Mouse (Mus musculus) kidney, postnatal 25 days (tissue): ENCODE data around the gene Tmem81.

Experiments used
- DNase-seq, 2 experiments: peaks; one replicate each; pipeline ENCODE4 v3.0.0; 2021; ENCODE audit warnings: mixed read lengths in 2 of 2

The Tmem81 gene

DNA sequence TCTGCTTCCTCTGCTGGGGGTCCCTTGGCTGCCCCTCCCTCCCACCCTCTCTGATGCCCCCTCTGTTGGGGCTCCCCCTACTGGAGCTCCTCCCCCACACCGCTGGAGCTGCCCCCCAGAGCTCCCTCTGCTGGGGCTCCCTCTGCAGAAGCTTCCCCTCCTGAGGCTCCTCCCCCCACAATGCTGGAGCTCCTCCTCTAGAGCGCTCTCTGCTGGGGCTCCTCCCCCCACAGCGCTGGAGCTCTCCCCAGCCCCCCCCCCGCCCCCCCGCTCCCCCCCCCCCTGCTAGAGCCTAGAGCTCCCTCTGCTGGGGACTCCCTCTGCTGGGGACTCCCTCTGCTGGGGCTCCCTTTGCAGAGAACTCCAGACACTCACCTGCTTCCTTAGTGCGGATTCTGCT lies 14.7 kb downstream of the Tmem81 start:
- peak; percentile 70 to 80 for DNase-seq

DNA sequence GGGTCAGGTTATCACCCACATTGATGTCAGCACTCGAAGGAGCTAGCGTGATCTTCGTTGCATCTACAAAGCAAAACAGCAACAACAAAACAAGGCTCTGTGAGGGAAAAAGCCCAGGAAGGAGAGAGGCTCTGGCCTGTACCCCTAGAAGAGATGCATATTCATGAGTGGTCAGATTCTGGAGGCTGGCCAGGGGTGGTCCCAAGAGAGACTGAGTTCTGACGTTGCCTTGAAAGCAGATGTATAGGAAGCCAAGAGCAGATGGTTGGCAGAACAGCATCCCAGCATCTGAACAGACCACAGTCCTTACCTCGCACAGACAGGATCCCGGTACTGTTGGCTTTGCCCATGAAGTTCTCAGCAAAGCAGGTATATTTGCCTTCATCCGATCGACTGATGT lies 17.0 kb downstream of the Tmem81 start:
- no peak for DNase-seq

DNA sequence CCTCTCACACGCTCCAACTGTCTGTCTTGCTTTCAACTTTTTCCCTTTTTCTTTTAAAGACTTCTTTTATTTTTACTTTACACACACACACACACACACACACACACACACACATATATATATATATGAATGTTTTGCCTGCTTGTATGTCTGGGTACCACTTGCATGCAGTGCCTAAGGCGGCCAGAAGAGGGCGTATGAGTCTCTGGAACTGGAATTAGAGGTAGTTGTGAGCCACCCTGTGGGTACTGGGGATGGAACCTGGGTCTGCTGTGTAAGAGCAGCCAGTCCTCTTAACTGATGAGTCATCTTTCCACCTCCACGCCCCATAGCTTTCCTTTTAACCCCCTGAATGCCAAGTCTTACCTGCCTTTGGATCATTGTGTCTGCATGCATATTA lies 17.9 kb downstream of the Tmem81 start:
- DNase-seq, result peak in 1 of 2 experiments; percentile 41

DNA sequence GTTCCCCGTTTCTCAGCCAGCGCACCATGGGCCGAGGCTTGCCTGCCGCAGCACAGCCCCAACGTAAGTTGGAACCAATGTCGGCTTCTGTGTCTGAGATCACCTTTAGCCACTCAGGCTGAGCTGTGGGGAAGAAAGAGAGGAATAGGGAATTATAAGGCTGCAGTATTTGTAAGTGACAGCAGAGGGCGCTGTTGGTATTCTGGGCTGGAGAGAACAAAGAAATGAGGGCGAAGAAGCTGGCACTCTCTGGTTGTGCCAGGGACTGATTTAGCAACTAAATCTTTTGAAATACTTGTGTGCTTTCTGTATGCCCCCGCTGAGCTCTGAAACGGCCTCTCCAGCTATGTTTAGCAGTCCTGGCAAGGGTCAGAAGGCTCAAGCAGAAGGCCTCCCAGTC lies 19.8 kb downstream of the Tmem81 start:
- DNase-seq, result peak in 1 of 2 experiments; percentile 78

DNA sequence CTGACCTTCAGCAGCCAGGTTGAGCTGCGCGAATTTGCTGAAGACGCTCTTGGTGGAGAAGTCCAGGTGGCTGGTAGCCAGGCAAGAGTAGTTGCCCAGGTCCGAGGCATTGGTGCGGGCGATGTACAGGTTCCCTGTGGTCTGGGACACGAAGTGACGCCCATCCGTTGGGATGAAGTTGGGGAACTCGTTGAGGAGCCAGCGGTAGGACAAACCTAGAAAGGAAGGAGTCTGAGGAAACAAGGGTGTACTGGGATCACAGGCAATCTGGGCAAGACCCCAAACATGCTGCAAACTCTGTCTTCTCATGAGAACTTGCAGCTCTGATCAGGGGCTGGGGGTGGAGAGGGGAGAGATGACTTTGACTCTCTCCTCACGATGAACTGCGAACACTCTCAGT lies 22.0 kb downstream of the Tmem81 start:
- DNase-seq, result no peak

DNA sequence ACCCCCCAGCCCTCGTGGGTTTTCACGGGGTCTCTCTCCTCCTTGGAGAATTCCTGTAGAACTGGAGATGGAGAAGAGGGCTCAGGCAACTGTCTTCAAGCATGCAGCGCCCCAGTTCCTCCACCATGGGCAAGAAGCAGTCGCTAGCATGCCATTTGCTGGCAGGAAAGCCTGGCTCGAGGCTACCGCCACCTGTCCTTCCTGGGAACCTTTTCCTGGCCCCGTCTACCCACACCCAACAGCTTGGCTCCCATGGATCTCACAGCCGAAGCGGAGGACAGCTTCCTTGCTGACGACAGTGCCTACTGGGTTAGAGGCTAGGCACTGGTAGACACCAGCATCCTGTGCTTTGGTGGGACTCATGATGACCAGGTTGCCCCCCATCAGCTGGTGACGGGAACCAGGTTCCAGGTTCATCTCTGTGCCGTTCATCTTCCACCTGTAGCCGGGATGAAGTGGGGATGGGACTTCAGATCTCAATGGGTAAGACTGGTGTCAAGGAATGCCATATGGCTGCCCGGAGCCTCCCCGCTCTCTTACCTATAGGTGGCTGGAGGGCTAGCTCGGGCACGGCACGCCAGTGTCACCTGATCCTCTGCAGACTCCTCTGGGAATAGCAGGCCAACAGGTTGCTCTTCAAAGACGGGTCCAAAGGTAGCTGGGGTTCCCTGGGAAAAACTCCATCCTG lies 22.8 kb downstream of the Tmem81 start:
- no peak for DNase-seq

DNA sequence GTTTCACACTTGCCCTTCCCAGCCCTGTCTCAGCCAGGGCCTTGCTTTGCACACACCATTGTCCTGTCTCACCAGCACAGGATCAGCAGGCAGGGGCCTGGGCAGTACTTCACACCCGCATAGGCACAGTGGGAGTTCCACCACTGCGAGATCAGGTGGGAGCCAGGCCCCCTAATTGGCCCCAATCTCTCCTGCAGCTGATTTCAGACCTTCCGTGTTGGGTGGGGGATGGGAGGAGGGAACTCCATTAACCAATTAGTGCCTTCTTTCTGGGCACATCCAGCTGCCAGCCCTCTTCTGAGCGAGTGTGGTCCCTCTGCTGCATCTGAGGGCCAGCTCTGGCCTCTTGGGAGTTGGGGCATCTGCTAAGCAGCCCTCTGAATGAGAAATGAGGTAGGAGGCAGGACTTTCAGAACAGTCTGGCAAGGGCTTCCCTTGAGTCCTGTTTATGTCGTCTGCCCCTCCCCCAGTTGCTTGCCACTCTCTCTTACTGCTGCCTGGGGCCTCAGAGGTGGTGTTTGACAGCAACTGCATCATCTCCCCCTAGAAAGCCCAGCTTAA lies 24.7 kb downstream of the Tmem81 start:
- no peak for DNase-seq

DNA sequence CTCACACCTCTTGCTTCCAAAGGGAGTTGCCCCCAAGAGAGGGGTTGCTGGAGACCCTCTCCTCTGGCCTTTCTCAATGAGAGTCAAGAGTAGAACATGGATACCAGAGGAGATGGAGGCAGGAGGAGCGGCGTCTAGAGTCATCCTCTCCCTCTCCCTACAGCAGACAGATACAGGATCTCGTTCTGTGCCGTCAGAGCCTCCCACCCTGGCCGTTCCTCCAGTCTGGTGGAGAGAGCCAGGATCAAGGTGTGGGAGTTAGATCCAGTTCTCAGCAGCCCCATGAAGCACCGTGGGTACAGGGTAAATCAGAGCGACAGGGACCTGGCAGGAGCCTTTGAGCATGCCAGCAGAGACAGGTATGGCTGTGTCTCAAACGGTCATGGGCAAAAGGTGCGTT lies 26.5 kb downstream of the Tmem81 start:
- DNase-seq, result no peak

DNA sequence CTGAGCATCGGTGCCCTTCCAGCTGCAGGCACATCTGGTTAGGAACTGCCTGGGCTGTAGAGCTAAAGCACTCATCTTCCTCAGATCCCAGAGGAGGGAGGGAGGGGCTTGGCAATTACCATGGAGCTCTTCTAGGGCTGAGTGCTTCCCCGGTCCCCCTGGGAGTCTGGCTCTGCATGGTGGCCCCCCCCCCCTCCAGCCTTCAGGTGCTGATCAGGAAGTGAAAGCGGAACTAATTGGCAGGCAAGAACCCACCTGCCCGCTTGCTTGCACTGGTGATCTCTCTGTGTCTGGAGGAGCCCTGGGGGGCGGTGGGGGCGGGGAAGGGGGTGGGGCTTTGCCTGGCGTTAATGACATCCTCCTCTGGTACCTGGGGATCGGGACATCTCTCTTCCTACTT lies 27.8 kb downstream of the Tmem81 start:
- no peak for DNase-seq

DNA sequence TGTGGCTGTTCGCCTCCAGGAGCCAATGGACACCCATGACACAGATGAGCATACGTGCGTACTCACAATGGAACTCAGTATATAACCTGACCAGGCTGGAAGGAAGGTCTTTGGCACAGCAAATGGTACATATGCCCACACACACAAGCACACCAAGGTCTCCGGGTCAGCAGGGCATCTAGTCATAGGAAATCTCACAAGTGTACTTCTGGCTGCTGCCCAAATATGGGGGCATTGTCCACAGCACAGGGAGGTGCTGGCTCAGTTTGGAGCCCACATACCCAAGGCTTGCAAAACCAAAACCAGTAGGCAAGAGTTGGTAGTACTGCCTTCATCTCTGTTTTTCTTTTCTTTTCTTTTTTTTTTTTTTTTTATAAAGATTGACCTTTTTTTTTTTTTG lies 29.5 kb downstream of the Tmem81 start:
- DNase-seq, result no peak

DNA sequence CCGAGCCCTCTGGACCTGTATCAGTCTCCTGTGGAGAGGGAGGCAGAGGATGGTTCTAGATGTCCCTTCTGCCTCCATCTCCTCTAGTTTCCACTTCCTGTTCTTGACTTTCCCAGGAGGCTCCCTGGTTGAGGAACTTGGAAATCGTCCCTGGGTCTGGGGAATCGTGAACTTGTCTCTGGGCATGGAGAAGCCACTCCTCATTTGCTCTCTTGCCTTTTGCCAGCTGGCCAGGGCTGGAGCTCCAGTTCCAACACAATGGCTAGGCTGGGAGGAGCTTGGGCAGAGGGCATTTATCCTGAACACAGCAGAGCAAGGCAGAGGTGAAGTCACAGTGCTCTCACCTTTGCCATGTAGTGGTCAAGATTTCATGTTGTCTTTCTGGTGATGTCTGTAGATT lies 30.4 kb downstream of the Tmem81 start:
- DNase-seq, result no peak

DNA sequence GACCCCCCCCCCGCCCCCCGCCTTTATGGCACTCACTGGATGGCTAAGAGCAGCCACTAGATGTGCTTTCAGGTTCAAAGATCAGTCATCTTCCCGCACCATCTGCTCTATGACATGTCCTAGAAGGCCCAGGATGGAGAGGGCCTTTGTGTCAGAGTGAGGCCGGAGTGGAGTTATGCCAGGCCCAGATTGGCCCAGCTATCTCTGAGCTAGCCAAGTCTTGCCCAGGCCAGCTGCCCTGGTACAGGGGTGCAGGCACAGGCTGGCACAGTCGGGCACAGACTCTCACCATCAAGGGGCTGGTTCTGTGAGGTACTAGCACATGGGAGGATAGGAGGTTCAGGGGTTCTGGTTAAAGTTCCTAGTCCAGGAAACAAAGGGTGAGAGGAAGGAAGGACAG lies 31.7 kb downstream of the Tmem81 start:
- no peak for DNase-seq

DNA sequence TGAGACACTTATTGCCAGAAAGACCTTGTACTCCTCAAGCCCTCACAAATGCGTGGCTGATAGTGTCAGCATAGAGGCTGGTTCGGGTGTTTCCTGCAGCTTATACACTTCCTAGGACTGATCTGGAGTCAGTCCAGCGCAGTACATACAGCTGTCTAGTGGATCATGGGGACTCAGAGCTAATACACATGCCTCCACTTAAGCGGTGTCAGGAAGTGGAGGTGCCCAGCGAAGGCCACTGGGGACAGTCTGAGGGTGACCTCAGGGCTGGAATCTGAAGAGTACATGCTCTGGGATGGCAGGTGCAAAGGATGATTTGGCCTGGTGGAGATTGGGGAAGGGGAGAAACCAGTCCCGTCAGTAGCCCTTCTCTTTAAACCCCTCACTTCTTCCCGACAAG lies 34.7 kb downstream of the Tmem81 start:
- DNase-seq, result no peak

DNA sequence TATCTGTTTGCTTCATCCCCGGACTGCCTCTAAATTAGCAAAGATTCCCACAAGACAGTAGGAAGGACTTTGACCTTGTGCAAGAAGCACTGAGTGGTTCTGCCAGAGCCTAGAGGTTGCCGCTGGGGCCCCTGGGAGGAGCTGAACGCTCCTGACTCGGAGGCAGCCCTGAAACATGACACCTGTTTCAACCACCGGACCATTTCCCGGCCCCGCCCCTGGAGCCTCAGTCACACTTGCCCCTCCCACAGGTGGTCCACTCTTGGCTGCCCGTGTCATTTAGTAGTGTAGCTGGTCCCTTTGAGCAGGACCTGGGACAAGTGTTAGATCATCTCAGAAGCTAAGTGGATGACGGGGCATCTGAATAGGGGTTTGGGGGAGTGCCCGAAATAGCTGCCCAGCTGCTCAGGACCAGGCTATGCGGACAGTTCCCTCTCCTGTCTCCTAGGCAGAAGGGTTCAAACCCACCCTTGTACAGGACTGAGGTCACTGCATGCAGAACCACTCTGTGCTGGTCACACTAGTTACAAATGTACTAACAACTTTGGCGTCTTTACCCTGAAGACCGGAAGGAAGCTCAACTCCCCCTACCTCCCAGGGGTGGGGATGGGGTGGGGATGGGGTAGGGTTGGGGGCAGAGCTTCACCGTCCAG lies 35.3 kb downstream of the Tmem81 start:
- peak; percentile 28 to 53 for DNase-seq

DNA sequence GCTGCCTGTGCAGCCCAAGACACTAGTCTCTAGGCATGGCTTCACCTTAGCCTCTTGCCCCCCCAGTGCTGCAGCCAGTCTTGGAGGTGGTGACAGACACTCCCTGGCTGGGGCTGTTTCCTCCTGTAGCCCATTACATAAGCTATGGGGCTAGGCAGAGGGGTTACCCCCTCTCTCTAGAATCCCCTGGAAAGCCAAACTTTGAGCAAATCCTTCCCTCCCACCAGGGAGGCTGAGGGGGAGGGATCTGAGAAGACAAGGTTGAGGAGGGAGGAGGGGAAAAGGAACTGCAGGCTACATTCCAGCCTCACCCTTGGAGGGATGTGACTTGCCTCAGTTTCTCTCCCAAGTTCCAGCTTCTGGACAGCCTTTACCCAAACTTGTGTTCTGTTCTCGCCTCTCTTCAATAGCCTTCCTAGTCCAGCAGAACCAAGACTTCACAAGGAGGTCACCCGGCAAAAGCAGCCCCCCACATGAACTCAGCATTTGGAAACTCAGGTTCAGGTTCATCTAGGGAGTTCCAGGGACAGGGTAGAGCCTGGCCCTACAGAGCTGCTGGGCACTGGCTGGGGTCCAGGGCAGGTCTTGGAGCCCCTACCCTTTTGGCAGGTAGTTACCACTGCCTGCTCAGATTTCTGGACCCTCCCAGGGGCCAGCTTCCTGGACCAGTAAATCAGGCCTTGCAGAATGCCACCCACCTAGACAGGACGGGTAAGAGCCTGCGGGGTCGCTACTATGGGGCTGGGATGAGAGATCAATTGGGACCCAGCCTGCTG lies 36.0 kb downstream of the Tmem81 start:
- DNase-seq, result no peak

DNA sequence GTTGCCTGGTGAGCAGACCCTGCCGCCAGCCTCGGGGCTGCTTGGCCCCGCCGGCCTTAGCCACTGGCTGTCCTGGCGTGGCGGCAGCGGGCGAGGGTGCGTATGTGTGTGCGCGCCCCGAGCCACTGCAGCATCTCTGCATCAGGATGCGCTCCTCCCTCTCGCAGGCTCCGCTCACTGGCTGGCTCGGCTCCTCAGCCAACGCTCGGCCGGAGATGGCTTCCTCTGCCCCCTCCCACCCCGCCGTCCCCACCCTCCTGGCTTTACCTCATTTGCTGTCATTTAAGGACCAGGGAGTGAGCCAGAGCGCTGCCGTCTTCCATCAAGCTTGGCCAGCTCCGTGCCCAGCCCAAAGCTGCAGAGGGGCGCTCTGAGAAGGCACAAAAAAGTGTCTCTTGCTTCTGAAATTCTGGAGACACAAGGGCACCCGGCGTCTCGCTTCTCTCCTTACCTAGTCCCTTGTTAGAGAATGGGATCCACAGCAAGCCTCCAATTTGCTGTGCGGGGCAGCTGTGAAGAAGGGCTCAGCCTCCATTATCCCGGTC lies 36.8 kb downstream of the Tmem81 start, which contains the start of gene Cntn2:
Gene Cntn2 (minus strand): TSS at position 495 of the 545 bp plus-strand sequence.
- no peak for DNase-seq

DNA sequence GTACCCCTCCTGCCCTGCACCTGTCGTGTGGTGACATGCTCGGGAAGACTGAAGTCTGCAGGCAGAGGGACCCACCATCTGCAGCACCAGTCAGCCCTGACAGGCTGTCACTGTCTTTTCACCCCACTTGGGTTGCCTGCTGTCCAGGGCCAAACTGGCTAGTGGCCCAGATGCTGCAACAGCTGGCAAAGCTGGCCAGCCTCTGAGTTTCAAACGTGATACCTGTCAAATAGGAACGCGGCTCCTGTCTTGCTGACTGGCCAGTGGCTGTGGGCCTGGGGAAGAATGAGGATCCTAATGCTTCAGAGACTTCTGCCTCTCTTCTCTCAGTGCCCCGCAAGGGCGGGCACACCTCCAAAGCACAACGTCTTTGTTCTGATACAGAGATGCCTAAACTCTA lies 37.8 kb downstream of the Tmem81 start:
- no peak for DNase-seq

DNA sequence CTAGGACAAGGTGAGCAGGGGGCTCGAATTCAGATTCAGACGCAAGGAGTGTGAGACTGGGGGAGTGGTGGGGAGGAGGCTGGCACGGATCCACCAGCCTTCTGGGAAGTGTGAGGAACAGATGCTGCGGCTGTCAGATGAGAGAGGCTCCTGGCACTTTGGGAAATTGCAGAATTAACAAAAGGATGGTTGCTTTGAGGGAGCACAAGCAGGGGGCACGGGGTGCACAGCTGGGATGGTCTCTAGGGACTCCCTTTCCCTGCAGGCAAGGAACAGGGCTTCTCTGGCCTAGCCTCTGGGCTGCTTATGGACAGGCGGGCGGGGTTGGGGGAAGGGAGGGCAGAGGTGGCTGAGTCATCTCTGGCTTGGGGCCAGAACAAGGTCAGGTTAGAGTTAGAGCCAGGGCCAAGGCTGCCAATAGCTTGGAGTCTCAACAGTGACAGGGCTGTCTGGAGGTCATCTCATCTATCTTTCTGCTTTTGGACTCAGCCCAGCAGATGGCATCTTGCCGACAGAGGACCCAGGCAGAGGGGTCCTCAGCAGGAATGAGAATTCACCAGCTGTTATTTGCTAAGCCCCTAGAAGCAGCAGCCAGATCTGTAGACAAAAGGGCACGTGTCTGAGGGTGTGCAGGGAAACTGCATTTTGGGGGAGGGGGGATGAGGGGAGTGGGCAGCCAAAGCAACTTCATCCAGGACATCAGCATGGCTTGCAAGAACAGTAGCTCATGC lies 52.0 kb downstream of the Tmem81 start:
- DNase-seq, result peak; percentile 81
